Mouse (Mus musculus): ENCODE measurements at regions not wholly inside any gene's neighbourhood (a gene's known extent, or its start where the extent isn't known, plus 50 kb on each side); places are given as distances from the start of the nearest gene placed in this dataset.

DNA sequence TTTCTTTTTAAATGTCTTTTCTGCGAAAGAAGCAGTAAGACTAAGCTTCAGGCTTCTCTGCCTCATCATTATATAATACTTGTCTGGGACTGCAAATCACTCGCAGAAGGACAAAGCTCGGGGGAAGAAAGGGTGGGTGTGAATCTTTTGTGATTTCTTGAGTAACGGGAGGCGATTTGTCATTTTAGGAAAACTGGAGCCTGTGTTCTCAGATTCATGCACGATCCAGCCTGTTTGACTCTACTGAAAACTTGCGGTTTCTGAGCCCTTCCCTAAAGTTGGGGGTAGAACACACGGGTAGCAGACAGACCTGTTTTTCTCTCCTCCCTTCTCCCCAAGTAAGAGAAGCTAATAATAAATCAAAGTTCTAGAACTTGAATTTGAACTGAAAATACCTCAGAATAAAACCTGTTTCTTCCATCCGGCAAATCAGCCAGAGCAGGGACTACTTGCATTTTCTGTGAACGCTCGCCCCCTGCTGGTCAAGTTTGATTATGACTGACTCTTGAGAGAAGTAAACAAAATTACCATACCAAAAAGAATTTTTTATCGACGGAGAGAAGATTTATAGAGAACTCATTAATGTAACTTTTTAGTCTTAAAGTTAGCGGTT, 288.2 kb upstream of the Rps6ka3 start:
- TF ChIP-seq POLR2A (IDR thresholded peaks at IDR 0.05; ENCODE audit: control insufficient read depth, extremely low read depth, insufficient read depth, low read length, poor library complexity) = no peak
- no peak for TF ChIP-seq CTCF (IDR thresholded peaks at IDR 0.05; ENCODE audit: borderline replicate concordance, control insufficient read depth, extremely low read depth, insufficient read depth, low read length, poor library complexity)
